Mouse (Mus musculus): ENCODE measurements around the gene Cbx6. TPM values are rescaled to one million over a fixed set of nuclear protein-coding genes. Genes with fewer than 3 reads are reported as not detected.
A peak's percentile ranks its signal among the peaks of the same experiment; 100 is the strongest.

Cbx6 gene
- 11.0 and 19.6 TPM in 2 replicates for total RNA-seq (2017)

DNA sequence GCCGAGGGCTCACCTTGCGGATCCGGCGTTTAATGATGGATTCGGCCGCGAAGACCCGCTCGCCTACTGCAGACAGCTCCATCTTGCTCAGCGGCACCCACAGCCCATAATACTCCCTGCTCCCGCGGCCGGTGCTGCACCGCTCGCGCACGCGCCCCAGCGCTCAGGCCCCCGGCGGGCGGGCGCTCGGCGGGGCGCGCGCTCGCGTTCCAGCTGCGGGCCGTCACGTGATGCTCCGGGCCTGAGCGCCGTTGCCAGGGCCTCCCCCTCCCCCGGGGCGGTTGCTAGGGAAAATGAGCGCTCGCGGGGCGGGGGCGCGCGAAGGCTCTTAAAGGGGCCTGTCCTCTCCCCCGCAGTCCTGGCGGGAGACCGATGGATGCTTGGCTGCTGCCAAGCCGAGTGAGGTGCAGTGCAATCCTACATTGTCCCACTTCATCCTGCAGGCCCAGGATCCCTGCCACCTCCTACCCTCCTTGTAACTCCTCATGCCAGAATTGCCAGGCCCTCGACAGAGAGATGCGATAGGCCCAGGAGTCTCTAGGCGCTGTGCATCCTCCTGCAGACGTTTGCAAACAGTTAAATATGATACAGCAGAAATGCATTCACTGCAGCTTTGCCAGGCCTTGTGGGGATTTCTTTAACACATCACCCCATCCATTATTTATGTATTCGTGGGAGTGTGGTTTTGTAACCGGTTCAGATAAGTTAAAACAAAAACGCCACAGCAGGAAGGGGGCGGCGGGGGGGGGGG is at the start of gene Cbx6, which contains the start of gene Npcd:
Gene Cbx6, minus strand, starts transcription at position 559 of the 751 bp plus-strand sequence.
Gene Npcd, minus strand, starts transcription at position 108 of the 751 bp plus-strand sequence.
- ATAC-seq (replicated peaks; ENCODE audit: low read depth, poor library complexity, severe bottlenecking) = peak; percentile 55

DNA sequence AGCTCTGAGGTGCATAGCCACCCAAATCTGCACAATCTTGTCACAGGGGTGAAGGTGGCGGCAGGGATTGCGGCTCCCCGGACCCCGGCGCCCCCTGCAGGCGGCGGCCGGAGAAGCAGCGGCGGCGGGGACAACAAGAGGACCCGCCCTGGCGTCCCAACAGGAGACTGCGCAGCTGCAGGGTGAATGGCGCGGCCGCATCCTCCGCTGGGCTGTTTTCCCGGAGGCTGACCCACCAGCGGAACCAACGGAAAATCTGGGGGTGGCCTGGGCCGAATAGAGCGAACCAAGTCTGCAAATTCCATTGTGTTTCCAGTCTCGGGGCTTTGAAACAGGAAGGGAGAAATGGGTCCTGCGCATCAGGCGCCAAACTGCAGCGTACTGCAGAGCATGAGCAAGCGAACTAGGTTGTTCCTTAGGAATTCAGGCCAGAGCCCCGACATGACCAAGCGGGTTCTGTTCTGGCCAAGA is 48.9 kb upstream of the Cbx6 start:
- ATAC-seq (replicated peaks; ENCODE audit: low read depth, poor library complexity, severe bottlenecking) = peak; percentile 91

DNA sequence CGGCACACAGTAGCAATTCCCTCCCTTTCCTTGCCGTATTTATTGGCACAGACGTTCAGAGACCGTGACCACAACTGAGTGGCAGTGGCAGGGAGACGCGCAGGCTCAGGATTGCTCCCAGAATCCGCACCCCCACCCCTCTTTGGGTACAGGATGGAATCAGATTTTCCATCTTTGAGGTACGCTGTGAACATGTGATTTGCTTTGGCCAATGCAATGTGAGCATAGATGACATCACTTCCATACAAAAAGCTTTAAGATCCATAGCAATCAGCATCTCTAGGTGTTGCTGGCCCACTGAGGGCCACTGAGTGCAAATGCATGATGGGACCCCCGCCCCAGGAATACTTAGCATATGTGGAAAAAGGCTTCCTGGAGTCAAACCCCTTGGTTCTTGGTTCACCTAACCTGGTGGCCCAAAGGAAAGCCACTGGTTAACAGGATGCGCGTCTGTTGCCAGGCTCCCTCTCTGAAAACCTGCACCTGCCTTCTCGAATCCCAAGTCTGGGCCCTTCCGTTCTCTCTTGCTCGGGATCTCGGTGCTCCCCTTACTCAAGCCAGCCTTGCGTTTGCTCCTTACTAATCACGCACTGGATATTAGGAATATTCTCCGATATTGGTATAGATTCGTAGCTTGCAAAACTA is 48.3 kb upstream of the Cbx6 start:
- ATAC-seq (replicated peaks; ENCODE audit: low read depth, poor library complexity, severe bottlenecking) = no peak

DNA sequence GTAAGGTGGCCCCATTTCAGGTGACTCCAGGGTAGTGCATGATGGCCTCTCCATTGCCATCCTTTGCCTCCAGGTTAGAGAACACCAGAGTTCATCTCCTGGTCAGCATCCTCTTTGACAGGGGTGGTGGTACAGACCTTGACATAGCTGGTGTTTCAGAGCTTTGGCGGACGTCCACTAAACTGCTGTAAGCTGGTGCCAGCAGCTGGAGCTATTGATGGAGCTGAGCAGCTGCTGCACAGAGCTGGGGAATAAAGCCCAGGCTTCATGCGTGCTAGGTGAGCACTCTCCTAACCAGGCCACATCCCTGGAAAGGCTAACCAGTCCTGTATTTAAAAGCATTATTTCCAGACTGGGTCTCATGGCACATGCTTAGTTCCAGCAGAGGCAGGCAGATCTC is 46.0 kb upstream of the Cbx6 start:
- ATAC-seq (replicated peaks; ENCODE audit: low read depth, poor library complexity, severe bottlenecking) = no peak

DNA sequence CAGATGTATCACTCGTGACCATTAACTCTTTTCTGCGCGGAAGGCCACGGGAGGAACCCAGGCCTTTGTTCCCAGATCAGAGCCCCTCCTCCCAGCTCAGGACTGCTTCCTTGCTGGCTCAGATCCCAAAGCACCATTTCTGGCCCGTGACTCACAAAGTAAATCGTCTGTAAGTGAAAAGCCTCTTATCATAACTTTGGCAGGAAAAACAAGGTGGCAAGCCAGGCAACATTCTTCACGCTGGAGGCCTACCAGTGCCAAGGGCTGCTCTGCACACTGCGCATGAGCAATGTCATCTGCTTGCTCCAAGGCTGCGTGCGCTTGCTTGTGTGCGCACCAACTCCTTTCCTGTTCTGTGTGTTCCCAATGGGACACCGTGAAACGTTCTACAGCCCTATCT is 44.8 kb upstream of the Cbx6 start:
- ATAC-seq (replicated peaks; ENCODE audit: low read depth, poor library complexity, severe bottlenecking) = 0 out of 2 replicates have a peak, but pooled peaks have one; percentile 12

DNA sequence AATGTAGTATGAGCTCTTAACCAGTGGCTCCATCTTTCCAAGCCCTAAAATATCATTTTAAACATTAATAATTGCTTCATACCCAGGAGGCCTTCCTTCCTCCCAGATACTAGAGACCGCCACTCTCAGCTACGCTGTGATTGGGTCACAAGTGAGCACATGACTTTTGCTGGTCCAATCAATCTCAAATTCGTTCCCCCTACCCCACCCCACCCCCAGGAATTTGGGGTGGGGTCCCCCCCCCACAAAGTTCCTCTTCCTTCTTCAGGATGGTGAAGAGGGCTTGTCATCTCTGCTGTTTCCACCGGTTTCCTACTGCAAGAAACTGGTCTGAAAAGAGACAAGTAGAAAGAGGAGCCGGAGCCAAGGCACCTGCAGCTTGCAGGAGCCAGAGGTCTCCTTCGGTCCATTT is 44.2 kb upstream of the Cbx6 start:
- no peak for ATAC-seq (replicated peaks; ENCODE audit: low read depth, poor library complexity, severe bottlenecking)

DNA sequence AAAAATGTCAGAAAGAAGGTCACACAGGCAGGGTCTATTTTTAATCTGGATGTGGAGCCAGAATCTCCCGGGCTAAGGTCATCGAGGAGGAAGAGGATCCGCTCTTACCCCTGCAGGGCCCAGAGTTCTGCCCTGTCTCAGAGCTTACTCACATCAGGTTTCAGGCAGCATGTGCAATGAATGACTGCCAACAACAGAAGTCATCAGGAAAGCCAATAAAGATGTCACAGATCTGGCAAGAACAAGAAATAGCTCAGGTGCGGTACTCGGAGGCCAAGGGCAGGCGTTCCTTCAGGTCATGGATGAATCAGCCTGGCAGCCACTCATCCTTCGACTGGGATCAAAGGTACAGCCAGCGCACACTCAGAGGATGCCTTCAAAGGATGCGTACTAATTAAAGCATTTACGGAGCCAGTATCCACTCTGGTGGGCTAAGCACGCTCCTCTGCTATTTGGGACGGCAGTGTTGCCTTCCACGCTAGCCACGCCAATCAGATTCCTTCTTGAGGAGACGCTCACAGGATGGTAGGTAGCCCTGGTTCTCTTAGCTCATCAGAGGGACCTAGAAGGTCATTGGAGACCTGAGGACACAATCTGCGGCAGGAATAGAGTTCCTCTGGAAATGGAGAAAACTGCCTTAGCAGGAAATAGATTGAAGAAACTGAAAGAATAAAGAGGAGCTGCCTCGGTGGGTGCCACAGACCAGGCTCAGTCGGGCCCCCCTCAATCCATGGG is 40.9 kb upstream of the Cbx6 start:
- ATAC-seq (replicated peaks; ENCODE audit: low read depth, poor library complexity, severe bottlenecking) = no peak

DNA sequence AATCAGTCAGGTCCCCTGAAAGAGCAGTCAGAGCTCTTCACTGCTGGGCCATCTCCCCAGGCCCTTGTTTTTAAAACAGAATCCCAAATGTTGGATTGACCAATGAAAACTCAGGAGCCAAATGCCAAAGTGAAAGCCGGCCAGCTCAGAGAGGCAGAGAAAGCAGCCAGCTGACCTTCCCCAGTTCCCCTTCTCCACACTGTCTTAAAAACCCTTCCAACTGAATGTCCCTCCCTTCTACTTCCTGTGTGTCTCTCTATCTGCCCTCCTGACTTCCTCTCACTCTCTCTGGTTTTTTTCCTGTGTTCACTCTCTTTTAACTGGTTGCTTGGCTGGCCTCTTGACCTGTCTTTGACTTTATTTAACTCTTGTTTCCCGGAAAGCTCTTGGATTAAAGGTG is 39.5 kb upstream of the Cbx6 start:
- 0 out of 2 replicates have a peak, but pooled peaks have one; percentile 18 for ATAC-seq (replicated peaks; ENCODE audit: low read depth, poor library complexity, severe bottlenecking)

DNA sequence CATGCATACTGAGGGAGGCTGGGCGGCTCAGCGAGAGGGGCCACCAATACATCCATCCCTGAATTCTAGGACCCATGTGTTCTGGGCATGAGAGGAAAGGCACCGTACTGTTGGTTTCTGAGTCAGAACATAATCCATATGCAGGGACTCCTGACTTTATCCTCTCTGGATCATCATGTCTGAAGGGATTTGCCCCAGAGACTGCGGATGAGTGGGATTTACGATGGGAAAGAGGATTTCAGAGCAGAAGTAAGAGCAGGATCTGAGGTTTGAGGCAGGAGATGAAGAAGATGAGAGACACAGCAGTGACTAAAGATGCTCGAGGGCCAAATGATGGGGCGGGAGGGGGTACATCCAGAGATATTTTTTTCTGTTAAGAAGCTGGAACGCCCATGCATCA is 39.1 kb upstream of the Cbx6 start:
- ATAC-seq (replicated peaks; ENCODE audit: low read depth, poor library complexity, severe bottlenecking) = no peak

DNA sequence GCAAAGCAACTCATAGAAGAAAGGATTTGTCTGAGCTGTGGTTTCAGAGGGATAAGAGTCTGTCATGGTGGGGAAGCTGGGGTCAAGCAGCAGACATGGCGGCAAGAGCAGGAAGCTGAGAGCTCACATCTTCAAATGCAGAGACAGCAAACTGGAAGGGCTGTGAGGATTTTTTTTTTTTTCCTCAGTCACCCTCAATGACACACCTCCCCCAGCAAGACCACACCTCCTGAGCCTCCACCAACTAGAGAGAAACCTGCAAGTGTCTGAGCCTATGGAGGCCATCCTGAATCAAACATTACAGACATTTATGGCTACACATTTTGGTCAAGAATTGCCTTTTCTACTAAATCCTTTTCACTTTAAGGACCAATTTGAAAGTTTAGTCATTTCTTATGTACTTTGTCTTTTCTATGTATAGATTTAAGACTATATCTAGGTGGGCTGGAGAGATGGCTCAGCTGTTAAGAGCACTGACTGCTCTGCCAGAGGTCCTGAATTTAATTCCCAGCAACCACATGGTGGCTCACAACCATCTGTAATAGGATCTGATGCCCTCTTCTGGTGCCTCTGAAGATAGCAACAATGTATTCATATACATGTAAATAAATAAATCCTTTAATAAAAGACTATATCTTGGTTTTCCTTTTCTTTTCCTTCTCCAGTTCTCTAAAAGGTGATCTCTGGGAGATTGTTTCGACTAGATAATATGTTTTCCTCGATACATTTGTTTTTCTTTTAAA is 32.9 kb upstream of the Cbx6 start:
- ATAC-seq (replicated peaks; ENCODE audit: low read depth, poor library complexity, severe bottlenecking) = no peak

DNA sequence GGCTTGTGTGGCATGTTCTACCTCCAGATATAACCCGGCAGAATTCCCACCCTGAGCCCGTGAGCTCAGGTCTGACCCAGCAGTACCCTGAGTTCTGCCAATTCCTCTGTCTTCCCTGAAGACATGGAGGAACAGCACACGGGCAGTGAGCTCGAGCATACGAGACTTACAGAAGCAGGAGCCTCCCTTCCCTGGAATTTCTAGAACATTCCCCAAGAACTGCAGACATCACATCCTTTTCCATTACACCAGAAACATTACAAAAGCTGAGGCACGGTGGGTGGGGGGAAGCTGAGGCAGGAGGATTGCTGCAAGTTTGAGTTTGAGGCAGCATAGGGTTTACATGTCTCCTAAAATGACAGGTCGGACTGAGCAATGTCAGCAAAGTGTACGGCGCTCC is 25.3 kb upstream of the Cbx6 start:
- ATAC-seq (replicated peaks; ENCODE audit: low read depth, poor library complexity, severe bottlenecking) = no peak

DNA sequence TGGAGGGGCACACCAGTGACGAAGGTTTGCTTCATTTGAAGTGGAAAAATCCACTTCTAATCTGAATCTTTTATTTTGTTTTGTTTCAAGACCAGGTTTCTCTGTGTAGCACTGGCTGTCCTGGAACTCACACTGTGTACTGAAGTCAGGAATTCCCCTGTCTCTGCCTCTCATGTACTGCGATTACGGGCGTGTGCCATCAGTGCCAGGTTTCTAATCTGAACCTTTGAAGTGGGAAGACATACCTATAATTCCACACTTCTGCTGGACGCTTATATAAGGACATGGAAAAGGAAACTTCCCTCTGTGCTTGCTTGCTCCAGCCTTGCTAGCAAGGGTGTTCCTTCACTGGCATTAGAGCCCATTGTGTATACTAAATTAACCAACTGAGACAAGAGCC is 24.5 kb upstream of the Cbx6 start:
- ATAC-seq (replicated peaks; ENCODE audit: low read depth, poor library complexity, severe bottlenecking) = no peak

DNA sequence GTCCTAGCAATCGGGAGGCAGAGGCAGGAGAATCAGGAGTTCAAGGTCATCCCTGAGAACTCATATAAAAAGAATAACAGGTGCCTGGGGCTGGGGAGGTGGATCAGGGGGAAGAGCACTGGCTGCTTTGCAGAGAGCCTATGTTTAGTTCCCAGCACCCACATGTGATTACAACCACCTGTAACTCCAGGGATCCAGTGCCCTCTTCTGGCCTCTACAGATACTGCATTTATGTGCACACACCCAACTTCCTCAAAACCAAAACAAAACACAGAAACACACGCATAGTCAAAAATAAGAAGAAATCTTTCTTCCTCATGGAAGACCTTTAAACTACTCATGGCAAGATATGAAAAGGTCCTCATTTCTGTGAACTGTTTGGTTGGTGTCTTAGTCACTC is 15.7 kb upstream of the Cbx6 start:
- ATAC-seq (replicated peaks; ENCODE audit: low read depth, poor library complexity, severe bottlenecking) = no peak

DNA sequence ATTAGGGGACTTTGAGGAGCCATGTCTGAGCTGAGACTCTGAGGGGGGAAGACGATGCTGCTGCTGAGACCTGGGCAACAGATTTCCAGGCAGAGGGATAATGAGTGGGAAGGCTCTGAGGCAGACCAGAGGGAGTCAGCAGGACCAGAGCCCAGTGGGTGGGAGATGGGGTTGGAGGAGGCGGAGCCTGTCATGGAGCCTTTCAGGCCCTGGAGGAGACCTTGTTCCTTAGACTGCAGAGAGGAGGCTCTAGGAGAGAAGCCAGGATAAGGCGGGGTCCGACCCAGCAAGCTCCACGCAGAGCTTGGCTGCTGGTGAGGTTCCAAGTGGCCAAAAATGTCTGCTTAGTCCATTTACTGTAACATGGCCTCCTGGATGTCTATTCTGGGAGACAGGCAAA is 12.6 kb upstream of the Cbx6 start:
- ATAC-seq (replicated peaks; ENCODE audit: low read depth, poor library complexity, severe bottlenecking) = no peak

DNA sequence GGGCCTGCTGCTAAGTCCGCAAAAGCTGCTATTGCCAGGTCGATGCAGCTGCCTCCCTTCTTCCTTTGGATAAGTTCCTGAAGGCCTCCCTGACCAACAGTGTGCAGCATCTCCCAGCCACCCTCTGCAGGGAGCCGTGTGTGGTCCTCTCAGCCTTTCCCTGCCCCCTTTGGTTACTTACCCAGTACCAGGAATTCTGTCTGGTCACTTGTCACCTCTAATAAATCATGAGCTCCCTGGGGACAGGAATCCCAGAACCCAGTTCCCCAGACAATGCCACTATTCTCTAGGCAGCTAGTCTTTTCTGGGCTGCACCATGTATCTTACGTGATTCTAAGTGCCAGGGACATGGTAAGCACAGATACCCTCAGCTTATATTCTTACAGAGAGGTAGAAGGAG is 11.5 kb upstream of the Cbx6 start:
- ATAC-seq (replicated peaks; ENCODE audit: low read depth, poor library complexity, severe bottlenecking) = no peak

DNA sequence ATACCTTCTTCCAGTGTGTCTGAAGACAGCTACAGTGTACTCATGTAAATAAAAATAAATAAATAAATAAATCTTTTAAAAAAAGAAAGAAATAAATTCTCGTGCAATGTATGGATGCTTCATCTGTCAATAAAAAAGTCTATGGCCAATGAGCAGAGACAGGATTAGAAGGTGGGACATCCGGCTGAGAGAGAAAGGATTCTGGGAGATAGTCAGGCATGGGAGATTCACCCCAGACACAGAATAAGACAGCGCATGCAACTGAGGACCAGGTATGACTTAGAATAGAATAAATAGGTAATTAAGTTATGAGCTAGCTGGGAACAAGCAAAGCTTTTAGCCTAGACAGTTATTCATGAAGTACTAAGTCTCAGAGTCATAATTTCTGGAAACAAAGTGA is 8.5 kb upstream of the Cbx6 start:
- ATAC-seq (replicated peaks; ENCODE audit: low read depth, poor library complexity, severe bottlenecking) = no peak

DNA sequence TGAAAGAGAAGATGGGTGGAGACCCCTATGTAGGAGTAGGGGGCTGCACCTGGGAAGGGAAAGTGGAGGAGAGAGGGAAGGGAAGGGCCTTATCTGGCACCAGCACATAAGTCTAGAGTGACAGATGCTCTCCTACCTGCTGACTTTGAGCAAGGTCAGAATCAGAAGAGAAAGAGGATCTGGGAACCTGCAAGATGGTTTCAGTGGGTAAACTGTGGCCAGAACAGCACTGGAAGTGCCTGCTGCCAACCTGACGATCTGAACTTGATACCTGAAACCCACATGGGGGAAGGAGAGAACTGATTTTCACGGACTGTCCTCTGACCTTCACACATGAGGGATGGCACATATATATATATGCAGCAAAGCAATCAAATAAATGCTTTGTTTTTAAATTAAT is 5.8 kb upstream of the Cbx6 start:
- ATAC-seq (replicated peaks; ENCODE audit: low read depth, poor library complexity, severe bottlenecking) = no peak

DNA sequence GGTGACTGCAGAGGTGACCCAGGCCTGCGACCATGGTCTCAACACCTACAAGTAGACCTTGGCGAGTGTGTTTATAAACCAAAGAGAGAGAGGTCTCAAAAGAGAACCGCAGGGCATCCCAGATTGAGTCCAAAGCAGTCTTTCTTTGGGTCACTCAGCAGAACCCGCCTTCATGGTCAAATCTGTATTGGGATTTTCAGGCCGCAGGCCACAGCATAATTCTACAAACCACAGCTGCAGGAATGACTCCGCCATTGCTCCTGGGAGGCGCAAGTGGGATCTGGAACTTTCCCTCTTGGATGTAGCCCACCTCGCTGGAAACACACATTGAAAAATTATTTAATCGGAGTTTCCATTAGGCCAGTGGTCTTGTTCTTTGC is 383 bp upstream of the Cbx6 start:
- ATAC-seq (replicated peaks; ENCODE audit: low read depth, poor library complexity, severe bottlenecking) = no peak

DNA sequence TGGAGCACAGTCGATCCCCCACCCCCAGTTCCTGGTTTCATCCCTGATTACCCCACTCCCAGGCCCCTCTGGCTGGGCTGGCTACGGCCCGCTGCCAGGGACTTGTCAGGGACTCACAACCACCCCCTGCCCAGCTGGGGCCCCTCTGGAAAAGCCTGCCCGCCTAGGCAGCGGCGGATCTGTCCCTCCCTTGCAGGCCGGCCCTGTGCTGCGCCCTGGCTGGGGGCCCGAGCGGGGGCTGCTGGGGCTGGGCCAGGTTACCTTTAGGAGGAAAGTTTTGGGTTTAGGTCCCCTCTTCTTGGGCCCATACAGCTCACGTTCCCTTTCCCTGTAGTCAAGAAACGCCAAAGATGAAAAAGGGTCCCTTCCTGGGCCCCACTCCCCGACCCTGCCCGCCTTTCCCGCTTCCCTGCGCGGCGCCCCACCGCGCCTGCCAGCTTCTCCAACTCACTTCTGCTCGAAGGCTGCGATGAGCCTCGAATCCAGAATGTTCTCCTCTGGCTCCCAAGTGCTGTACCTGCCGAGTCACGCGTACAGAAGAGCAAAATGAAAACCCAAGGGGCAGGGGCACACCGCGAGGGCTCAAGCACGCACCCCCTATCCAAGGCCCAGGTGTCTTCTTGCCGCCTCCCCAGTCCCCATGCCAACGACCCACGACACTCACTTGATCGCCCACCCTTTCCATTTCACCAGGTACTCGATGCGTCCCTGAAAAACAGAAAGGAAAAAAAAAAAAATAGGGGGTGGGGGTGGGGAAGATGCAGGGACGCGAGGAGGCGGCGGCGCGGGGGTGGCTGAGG is 1.0 kb downstream of the Cbx6 start:
- no peak for ATAC-seq (replicated peaks; ENCODE audit: low read depth, poor library complexity, severe bottlenecking)

Data from common myeloid progenitor, adult 5-6 weeks (primary cell).